Mouse (Mus musculus): ENCODE measurements around the gene Slc16a10.

GRCm38 (mm10) chr10:40098441-40098840 lies 43.6 kb downstream of the Slc16a10 start:
- TF ChIP-seq EP300 (IDR thresholded peaks at IDR 0.05) (no peak), CTCF (IDR thresholded peaks at IDR 0.05) (no peak)
